Mouse (Mus musculus) ovary, adult 18-20 months (tissue): ENCODE measurements at regions not wholly inside any gene's neighbourhood (a gene's known extent, or its start where the extent isn't known, plus 50 kb on each side); places are given as distances from the start of the nearest gene placed in this dataset.

ENCODE experiments used
- DNase-seq: peaks from one replicate; pipeline ENCODE4 v3.0.0; 2022; ENCODE audit warnings: low spot score, mixed read lengths

DNA sequence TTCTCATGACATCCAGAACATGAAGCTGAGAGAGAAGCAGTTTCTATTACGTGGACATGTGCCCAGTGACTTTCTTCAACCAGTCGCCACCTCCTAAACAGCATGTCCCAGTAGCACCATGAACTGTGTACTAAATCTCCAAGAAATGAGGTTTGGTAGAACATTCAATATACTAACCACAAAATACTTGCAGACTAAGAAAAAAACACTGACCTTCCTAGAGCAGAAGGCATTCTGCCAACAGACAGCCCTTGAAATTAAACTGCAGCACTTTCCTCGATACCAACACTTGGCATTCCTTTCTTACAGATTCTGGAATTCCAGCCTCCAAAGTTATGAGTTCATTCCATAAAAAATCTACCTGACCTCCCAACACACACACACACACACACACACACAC lies 166.6 kb downstream of the Atp6ap1l start:
- peak; percentile 31 for DNase-seq

- no peak for DNase-seq
Observed at GRCm38 (mm10) chr13:90733265-90733664, 171.9 kb downstream of the Atp6ap1l start.

GRCm38 (mm10) chr13:90729078-90729477 lies 176.1 kb downstream of the Atp6ap1l start:
- no peak for DNase-seq

DNA sequence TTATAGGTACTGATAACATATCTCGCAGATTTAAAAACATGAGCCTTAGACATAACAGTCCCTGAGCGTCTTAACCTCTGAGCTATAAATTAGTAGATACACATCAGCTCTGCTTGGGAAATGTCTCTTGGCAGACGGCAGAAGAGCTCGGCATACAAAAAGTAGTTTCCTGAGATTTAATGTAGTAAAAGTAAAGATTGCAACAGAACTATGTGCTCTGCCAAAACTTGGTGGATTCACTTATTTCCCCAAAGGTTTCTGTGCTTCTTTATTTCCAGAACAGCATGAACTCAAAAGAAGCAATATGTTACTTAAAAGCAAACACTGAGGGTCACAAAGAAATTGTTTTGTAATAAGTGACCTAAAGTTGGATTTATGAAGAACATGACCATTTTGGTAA lies 177.3 kb downstream of the Atp6ap1l start:
- DNase-seq, result no peak

DNA sequence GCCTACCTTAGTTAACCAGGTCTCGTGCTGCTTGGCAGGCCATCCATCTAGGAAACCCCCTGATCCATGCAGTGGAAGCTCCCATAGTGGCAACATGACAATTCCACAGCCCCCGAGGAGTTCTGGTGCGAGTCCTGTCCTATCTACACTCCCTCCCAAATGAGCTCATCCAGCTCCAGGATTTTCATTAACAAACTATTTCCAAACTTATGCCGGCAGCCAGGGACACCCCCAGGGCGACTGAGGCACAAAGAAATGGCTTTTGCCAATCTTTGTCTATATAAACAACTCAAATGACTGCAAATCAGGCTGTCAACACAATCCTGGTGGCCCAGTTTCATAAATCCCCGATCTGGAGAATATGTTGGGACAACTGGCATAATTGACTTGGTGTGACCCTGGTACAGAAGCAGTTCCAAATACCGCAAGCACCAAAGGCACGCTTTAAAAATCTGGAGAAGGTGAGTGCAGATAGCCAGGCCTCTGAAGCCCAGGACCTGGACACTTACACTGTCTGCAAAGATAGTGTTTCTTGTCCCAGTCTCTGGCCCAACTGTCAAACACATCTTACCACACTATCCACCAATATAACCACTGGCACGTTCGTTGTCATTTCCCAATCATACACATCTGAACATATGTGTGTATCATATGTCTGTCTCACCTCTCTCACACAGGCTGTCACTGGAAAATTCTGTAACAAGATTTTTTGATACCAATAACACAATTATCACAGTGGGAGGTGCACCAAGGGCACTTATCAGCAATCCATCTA lies 179.9 kb downstream of the Atp6ap1l start:
- no peak for DNase-seq

DNA sequence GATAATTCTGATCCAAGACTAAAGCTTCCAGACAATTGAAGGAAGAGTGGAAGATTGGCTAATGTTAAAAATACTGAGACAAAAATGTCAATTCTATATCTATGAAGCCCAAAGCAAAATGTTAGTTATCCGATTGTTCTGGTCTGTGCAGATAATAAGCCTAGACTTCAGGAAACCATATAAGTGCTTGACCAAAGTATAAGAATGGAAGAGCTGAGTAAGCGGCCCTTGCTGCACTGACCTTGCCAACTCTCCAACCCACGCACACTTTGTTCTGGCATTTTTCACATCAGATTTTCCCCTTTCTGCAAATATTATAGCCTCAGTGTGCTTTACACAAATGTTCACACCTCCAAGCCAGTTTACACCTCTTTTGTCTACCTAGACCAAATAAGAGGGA lies 180.6 kb downstream of the Atp6ap1l start:
- no peak for DNase-seq

- no peak for DNase-seq
Observed at GRCm38 (mm10) chr13:90723533-90723898, 181.6 kb downstream of the Atp6ap1l start.

DNA sequence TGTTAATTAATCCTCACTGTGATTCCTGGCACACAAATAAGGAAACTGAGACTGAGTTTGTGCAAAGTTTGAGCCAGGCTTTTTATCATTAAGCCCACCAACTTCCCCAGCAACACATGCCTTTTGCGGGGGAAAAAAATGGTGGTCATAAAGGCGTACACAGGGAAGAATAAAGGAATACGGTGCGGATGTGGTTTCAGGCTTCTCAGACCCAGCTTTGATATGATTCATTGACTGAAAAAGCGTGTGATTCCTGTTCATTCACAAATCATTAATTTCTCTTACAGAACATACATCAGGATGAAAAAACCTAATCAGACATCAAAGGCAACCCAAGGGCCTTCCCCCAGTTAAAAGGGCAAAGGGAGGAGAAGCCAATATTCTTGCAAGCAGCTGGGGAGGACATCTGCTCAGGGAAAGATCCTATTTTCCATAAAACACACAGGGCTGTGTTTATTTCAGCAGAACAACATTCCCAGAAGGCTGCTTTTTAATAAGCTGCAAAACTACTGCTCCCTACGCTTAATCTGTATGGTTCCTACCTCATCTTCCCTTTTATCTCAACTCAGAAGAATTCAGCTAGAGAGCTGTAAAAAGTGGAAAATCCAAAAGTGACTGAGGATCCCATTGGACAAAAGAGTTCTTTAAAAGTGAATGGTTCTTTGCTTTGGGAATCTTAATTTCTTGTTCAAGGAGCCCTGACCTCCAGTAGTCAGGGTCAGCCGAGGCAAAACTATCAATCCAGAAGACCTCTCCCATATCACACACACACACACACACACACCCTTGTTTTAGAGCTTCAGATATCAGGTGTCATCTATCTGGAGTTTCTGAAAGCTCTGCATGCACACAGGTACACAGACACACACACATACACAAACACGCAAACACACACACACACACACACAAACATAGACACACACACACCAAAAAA lies 182.3 kb downstream of the Atp6ap1l start:
- DNase-seq, result no peak

DNA sequence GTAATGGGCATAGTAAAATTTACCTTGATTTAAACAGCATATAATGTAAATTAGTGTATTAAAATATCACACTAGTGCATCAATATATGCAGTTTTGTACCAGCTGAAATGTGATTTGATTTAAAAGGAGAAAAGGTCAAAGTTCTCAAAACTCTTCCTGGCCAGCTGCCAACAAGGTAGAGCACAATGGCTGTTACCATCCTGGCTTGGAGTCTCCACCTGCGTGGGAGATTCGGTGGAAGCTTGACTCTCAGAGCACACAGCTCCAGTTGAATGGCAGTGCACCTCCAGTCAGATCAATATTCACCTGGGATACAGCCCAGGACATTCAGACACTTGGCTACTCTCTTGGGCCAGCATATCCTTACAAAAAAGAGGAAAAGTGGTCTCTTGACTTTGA lies 220.8 kb downstream of the Atp6ap1l start:
- DNase-seq, result no peak

GRCm38 (mm10) chr13:90679162-90680010 lies 225.8 kb downstream of the Atp6ap1l start:
- DNase-seq, result no peak

- no peak for DNase-seq
Observed at GRCm38 (mm10) chr13:90673823-90674222, 231.3 kb downstream of the Atp6ap1l start.

DNA sequence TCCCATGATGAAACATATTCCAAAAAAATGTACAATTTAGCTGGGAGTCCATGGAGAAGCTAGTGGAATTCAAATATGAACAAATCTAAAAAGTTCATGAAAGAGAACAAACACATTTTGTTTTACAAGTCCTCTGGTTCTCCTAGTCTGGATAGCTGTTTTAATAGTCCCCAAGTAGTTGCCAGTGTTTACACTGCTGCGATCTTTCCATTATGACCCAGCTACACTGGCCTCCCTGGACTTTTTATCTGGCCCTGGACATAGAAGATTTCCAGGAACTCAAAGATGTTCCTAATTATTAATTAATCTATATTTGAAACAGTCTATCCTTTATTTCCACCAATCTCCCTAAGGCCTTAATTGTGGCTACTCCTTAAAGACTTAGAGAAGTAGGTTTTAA lies 232.1 kb downstream of the Atp6ap1l start:
- no peak for DNase-seq

DNA sequence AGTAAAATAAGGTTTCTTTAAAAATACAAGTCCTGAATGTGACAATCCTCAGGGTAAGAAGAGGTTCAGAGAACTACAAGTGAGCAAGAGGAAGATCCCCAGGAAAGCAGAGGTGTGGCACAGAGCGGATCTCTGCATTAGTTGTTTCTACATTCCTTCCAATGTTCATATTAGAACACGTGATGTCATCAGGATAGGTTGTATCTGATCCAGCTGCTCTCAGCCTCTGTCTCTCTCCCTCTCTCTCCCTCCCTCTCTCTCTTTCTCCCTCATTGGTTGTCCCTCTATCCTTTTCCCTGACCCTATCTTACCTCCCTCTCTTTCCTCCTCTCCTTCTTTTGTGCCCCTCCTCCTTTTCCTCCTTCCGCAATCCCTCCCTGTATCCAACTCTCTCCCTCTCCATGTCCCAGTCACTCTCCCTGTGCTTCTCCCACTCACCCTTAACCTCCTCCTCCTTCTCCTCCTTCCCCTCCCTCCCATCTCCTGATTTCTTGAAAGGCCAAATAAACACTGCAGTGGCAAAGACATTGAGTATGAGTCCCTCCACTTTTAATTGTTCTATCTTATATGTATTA lies 243.5 kb downstream of the Atp6ap1l start:
- DNase-seq, result no peak

DNA sequence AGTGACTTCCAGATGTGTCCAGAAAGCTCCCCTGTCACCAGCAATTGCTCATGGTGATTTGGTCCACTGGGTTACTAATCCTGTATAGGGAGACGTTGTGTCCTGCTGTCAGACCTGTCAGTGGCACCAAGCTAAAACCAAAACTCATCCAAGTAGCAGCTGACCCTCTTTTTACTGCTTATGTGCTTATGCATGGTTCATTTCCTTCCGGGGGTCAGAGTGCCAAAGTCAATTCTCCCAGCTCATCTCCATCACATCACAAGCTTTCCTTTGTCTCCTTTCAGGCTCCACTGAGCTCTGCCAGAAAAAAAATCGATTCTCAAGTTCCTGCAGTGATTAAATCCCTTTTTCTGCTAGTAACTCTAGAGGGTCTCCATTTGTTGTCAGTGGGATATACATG lies 244.2 kb downstream of the Atp6ap1l start:
- no peak for DNase-seq

DNA sequence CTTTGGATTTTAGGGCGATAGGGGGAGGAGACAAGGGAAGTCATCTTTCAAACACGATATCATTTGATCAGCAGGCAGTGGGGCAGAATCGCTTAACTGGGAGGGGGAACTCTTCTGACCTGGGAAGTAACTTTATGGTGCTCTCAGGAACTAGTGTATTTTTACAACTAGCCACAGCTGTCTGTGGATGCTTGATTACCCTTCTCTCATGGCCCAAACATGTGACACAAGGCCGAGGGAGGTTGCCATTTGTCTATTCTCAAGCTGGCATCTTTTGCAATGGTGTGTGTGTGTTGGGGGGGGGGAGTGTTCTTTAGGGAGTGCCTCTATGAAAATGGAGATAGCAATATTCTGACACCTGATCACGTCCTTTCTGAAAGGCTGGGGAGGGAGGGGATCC lies 246.1 kb downstream of the Atp6ap1l start:
- no peak for DNase-seq

GRCm38 (mm10) chr13:90646356-90646755 lies 258.8 kb downstream of the Atp6ap1l start:
- DNase-seq, result no peak

- DNase-seq, result no peak
Observed at GRCm38 (mm10) chr13:90644216-90644615, 260.9 kb downstream of the Atp6ap1l start.

GRCm38 (mm10) chr13:90643575-90644215 lies 261.5 kb downstream of the Atp6ap1l start:
- DNase-seq, result no peak

GRCm38 (mm10) chr13:90643109-90643508 lies 262.0 kb downstream of the Atp6ap1l start:
- DNase-seq, result no peak

DNA sequence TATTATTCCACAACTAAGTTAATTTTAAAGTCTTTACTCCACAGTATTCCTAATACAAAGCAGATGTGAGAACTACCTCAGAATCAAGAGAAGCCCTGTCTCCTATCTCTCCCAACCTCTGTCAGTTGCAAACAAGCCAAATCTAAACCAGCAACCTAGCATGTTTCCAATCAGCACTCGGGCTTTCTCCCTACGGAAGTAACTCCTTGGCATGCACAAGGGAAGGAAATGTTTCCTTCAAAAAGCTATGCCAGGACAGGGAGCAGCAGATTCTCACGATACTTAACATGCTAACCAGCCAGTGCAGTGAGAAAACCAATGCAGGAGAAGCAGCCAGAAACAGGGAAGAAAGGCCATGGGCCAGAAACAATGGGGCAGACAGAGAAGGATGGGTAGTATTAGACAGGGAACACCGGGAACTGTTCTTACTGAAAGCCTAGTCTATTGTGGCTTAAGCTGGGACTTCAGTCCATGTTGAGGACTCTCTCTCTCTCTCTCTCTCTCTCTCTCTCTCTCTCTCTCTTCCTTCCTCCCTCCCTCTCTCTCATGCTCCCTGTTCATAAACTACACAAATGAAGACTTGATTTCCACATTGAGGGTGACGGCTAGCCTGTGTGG lies 262.8 kb downstream of the Atp6ap1l start:
- DNase-seq, result no peak
